Mouse (Mus musculus) megakaryocyte, embryonic 14.5 days (primary cell): ENCODE results near the gene Gm20388.

Source experiments
- FLI1 ChIP-seq: IDR thresholded peaks from 2 replicates; pipeline ENCODE4 v1.6.1; 2012; ENCODE audit warnings: low read length, inconsistent platforms, mixed read lengths
- GATA1 ChIP-seq: IDR thresholded peaks from 3 replicates; pipeline ENCODE4 v1.6.1; 2012; ENCODE audit warnings: mixed read lengths, low read length, inconsistent platforms, borderline replicate concordance

DNA sequence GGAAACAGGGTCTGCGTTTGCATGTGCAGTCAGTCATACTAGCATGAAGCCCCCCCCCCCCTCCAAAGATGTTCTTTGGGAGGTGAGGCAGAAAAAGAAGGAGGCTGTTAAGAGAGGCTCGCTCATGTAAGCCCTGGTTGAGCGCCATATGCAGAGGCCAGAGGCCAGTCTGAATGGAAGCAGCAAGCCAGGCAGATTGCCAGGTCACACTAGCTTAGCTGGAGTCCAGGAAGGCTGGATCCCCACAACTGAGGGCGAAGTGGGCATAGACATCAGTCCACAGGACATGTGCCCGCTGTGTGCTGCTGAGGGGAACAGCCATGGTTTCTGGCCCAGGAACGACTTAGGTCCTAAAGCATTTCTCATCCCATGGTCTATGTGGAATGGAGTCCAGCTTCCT lies 477.6 kb downstream of the Gm20388 start:
- TF ChIP-seq GATA1, result no peak
- no peak for TF ChIP-seq FLI1
